Mouse (Mus musculus) heart, embryonic 16.5 days (tissue): ENCODE results near the gene Amn1. TPM values are rescaled to one million over a fixed set of nuclear protein-coding genes. Genes with fewer than 3 reads are reported as not detected.
A peak's percentile ranks its signal among the peaks of the same experiment; 100 is the strongest.
"Not testable (repeated sequence)": the region's sequence is repeated elsewhere in the genome, so short reads cannot be mapped to it uniquely, and the experiment has no call there.

Experiments
- ATAC-seq: fragments of 200-750 bp; cut with Nextera tagmentation; replicated peaks from 2 replicates; pipeline ENCODE4 v1.8.0; 2017; ENCODE audit warnings: moderate number of reproducible peaks; ENCODE audit not compliant: insufficient read depth, low FRiP score; ENCODE audit errors: extremely low read depth
- H3K27ac ChIP-seq: fragments of 300-500 bp; sonication (generic); 2 replicates; pipeline ENCODE4 v1.5.1; 2014; ENCODE audit warnings: mild to moderate bottlenecking, low read length, control low read depth, moderate library complexity
- H3K27me3 ChIP-seq: fragments of 300-500 bp; sonication (generic); 2 replicates; pipeline ENCODE4 v1.6.1; 2014; ENCODE audit warnings: low read length, mixed read lengths; ENCODE audit not compliant: control insufficient read depth, insufficient read depth
- H3K36me3 ChIP-seq: fragments of 300-500 bp; sonication (generic); 2 replicates; pipeline ENCODE4 v1.6.1; 2014; ENCODE audit not compliant: control insufficient read depth, insufficient read depth
- H3K4me1 ChIP-seq: fragments of 300-500 bp; sonication (generic); 2 replicates; pipeline ENCODE4 v1.6.1; 2014; ENCODE audit warnings: low read length, mixed read lengths; ENCODE audit not compliant: control insufficient read depth, insufficient read depth
- H3K4me2 ChIP-seq: fragments of 300-500 bp; sonication (generic); 2 replicates; pipeline ENCODE4 v1.6.1; 2014; ENCODE audit warnings: low read depth, mild to moderate bottlenecking, control low read depth, low read length
- H3K4me3 ChIP-seq: fragments of 300-500 bp; sonication (generic); 2 replicates; pipeline ENCODE4 v1.5.1; 2014; ENCODE audit warnings: mild to moderate bottlenecking, control low read depth, low read length
- H3K9ac ChIP-seq: fragments of 300-500 bp; sonication (generic); 2 replicates; pipeline ENCODE4 v1.6.1; 2014; ENCODE audit warnings: low read length, control low read depth
- H3K9me3 ChIP-seq: fragments of 300-500 bp; sonication (generic); replicated peaks from 2 replicates; pipeline ENCODE4 v1.6.1; 2016; ENCODE audit warnings: low read length; ENCODE audit not compliant: control insufficient read depth
- WGBS: fragments of 180-500 bp; shearing (Covaris S2); extraction: QIAGEN DNeasy Blood & Tissue Kit; methylation state at CpG from one replicate; pipeline ENCODE4 v1.1.7; 2014; 5-methylcytosine and 5-hydroxymethylcytosine counted together
- polyA plus RNA-seq: library from polyadenylated mRNA; unstranded; fragments of >200 nt; fragmentation: Nextera tagmentation; extraction: Ambion mirVana; gene quantifications from 2 replicates; pipeline ENCODE4 v1.2.1, GENCODE M21; 2015

Gene Amn1
- polyA plus RNA-seq: 21.6 and 24.4 TPM in 2 replicates

- no peaks in the 10 kb centered on the region for H3K27me3 ChIP-seq
- WGBS: under 1% methylated on average over 34 of the region's 34 CpGs
- peaks cover 6% of the 10 kb centered on the region for H3K4me1 ChIP-seq
- H3K9me3 ChIP-seq: no peaks in the 10 kb centered on the region
- H3K4me3 ChIP-seq: peak within 1 kb of the TSS; percentile 93
- H3K27ac ChIP-seq: peak within 1 kb of the TSS; percentile 96
- peak; percentile 99 for ATAC-seq
- H3K36me3 ChIP-seq: peaks cover 6% of the 10 kb centered on the region; the same call in 1 of the 2 replicates
- peak within 1 kb of the TSS; percentile 90 for H3K4me2 ChIP-seq
- peak within 1 kb of the TSS; percentile 99 for H3K9ac ChIP-seq
These were observed at the start of gene Amn1 for GRCm38 (mm10) chr6:149188041-149188924. TSS of gene Amn1 (minus strand) at chr6:149188712.

GRCm38 (mm10) chr6:149236807-149237206 lies 48.3 kb upstream of the Amn1 start:
- Histone ChIP-seq H3K9me3 (0 out of 2 replicates have a peak, but pooled peaks cover 2% of the 10 kb centered on the region), H3K27me3 (no peaks in the 10 kb centered on the region), H3K4me3 (no peak overlapping the region), H3K4me2 (no peak overlapping the region), H3K4me1 (peaks cover 4% of the 10 kb centered on the region; the same call in 1 of the 2 replicates), H3K27ac (no peak overlapping the region), H3K36me3 (no peaks in the 10 kb centered on the region), H3K9ac (no peak overlapping the region)
- ATAC-seq: no peak
- 67% methylated on average over 2 of the region's 2 CpGs for WGBS

GRCm38 (mm10) chr6:149233918-149234317 lies 45.4 kb upstream of the Amn1 start:
- Histone ChIP-seq H3K9me3 (no peaks in the 10 kb centered on the region), H3K4me3 (no peak overlapping the region), H3K4me2 (no peak overlapping the region), H3K27me3 (no peaks in the 10 kb centered on the region), H3K36me3 (no peaks in the 10 kb centered on the region), H3K27ac (no peak overlapping the region), H3K4me1 (peaks cover 4% of the 10 kb centered on the region; the same call in 1 of the 2 replicates), H3K9ac (no peak overlapping the region)
- WGBS: 66% methylated on average over 3 of the region's 3 CpGs
- ATAC-seq: no peak

- H3K9ac ChIP-seq: no peak overlapping the region
- no peaks in the 10 kb centered on the region for H3K9me3 ChIP-seq
- no peak overlapping the region for H3K27ac ChIP-seq
- H3K4me3 ChIP-seq: no peak overlapping the region
- no peak overlapping the region for H3K4me2 ChIP-seq
- WGBS: 98% methylated on average over 4 of the region's 4 CpGs
- no peaks in the 10 kb centered on the region for H3K36me3 ChIP-seq
- no peaks in the 10 kb centered on the region for H3K4me1 ChIP-seq
- no peak for ATAC-seq
- no peaks in the 10 kb centered on the region for H3K27me3 ChIP-seq
These were observed 36.2 kb upstream of the Amn1 start for GRCm38 (mm10) chr6:149224751-149225150.

- no peak overlapping the region for H3K9ac ChIP-seq
- no peaks in the 10 kb centered on the region for H3K36me3 ChIP-seq
These were observed 32.8 kb upstream of the Amn1 start for GRCm38 (mm10) chr6:149221296-149221695.

GRCm38 (mm10) chr6:149198572-149198971 lies 10.1 kb upstream of the Amn1 start:
- Histone ChIP-seq H3K27me3 (no peaks in the 10 kb centered on the region), H3K36me3 (no peaks in the 10 kb centered on the region), H3K4me2 (no peak overlapping the region), H3K9ac (no peak overlapping the region), H3K4me1 (no peaks in the 10 kb centered on the region), H3K27ac (no peak overlapping the region), H3K4me3 (no peak overlapping the region), H3K9me3 (no peaks in the 10 kb centered on the region)
- ATAC-seq: no peak

More at GRCm38 (mm10) chr6:149221296-149221695, 32.8 kb upstream of the Amn1 start:
- Histone ChIP-seq H3K4me1 (no peaks in the 10 kb centered on the region), H3K27ac (no peak overlapping the region), H3K4me3 (no peak overlapping the region), H3K9me3 (no peaks in the 10 kb centered on the region), H3K27me3 (no peaks in the 10 kb centered on the region), H3K4me2 (no peak overlapping the region)
- no peak for ATAC-seq

GRCm38 (mm10) chr6:149197116-149197515 lies 8.6 kb upstream of the Amn1 start:
- H3K9me3 ChIP-seq: no peaks in the 10 kb centered on the region
- 54% methylated on average over 3 of the region's 3 CpGs for WGBS
- no peak for ATAC-seq
- no peaks in the 10 kb centered on the region for H3K4me1 ChIP-seq
- H3K27ac ChIP-seq: no peak overlapping the region
- H3K4me2 ChIP-seq: no peak overlapping the region
- H3K27me3 ChIP-seq: no peaks in the 10 kb centered on the region
- H3K36me3 ChIP-seq: no peaks in the 10 kb centered on the region
- H3K4me3 ChIP-seq: no peak overlapping the region
- no peak overlapping the region for H3K9ac ChIP-seq

- Histone ChIP-seq H3K36me3 (no peaks in the 10 kb centered on the region), H3K27ac (no peak overlapping the region), H3K9me3 (no peaks in the 10 kb centered on the region), H3K4me1 (no peaks in the 10 kb centered on the region), H3K9ac (no peak overlapping the region), H3K4me2 (no peak overlapping the region), H3K27me3 (no peaks in the 10 kb centered on the region), H3K4me3 (no peak overlapping the region)
- 55% methylated on average over 5 of the region's 5 CpGs for WGBS
- no peak for ATAC-seq
These were observed 4.9 kb upstream of the Amn1 start for GRCm38 (mm10) chr6:149193276-149193905.

- not testable (repeated sequence) for H3K4me3 ChIP-seq, H3K9ac ChIP-seq, H3K27me3 ChIP-seq, H3K27ac ChIP-seq, ATAC-seq, H3K36me3 ChIP-seq, H3K4me1 ChIP-seq, H3K4me2 ChIP-seq, H3K9me3 ChIP-seq
- WGBS: 79% methylated on average over 5 of the region's 5 CpGs
These were observed 3.4 kb upstream of the Amn1 start for GRCm38 (mm10) chr6:149191951-149192350.
